Mouse (Mus musculus) heart, embryonic 11.5 days (tissue): ENCODE data around the gene Cnot6. TPM values are rescaled to one million over a fixed set of nuclear protein-coding genes. Genes with fewer than 3 reads are reported as not detected.
A peak's percentile ranks its signal among the peaks of the same experiment; 100 is the strongest.

ENCODE experiments used
- ATAC-seq: fragments of 200-750 bp; cut with Nextera tagmentation; replicated peaks from 2 replicates; pipeline ENCODE4 v1.8.0; 2017; ENCODE audit warnings: moderate library complexity; ENCODE audit not compliant: insufficient number of reproducible peaks, low FRiP score, low TSS enrichment
- H3K27ac ChIP-seq: fragments of 300-500 bp; sonication (generic); 2 replicates; pipeline ENCODE4 v1.5.1; 2014; ENCODE audit warnings: mild to moderate bottlenecking, low read depth, low read length
- H3K27me3 ChIP-seq: fragments of 300-500 bp; sonication (generic); 2 replicates; pipeline ENCODE4 v1.6.1; 2014; ENCODE audit warnings: mild to moderate bottlenecking, low read length, mixed read lengths; ENCODE audit not compliant: control insufficient read depth, insufficient read depth
- H3K36me3 ChIP-seq: fragments of 300-500 bp; sonication (generic); 2 replicates; pipeline ENCODE4 v1.6.1; 2014; ENCODE audit warnings: mild to moderate bottlenecking, low read length, moderate library complexity, mixed read lengths; ENCODE audit not compliant: control insufficient read depth, insufficient read depth
- H3K4me1 ChIP-seq: fragments of 300-500 bp; sonication (generic); 2 replicates; pipeline ENCODE4 v1.6.1; 2014; ENCODE audit warnings: low read length; ENCODE audit not compliant: control insufficient read depth, insufficient read depth
- H3K4me2 ChIP-seq: fragments of 300-500 bp; sonication (generic); 2 replicates; pipeline ENCODE4 v1.6.1; 2014; ENCODE audit warnings: mild to moderate bottlenecking, moderate library complexity
- H3K4me3 ChIP-seq: fragments of 300-500 bp; sonication (generic); 2 replicates; pipeline ENCODE4 v1.5.1; 2014; ENCODE audit warnings: low read depth, low read length
- H3K9ac ChIP-seq: fragments of 300-500 bp; sonication (generic); 2 replicates; pipeline ENCODE4 v1.6.1; 2014; ENCODE audit warnings: mild to moderate bottlenecking, low read depth, low read length, moderate library complexity
- H3K9me3 ChIP-seq: fragments of 300-500 bp; sonication (generic); replicated peaks from 2 replicates; pipeline ENCODE4 v1.6.1; 2016; ENCODE audit warnings: low read length; ENCODE audit not compliant: control insufficient read depth
- WGBS: fragments of 180-500 bp; shearing (Covaris S2); extraction: QIAGEN DNeasy Blood & Tissue Kit; methylation state at CpG from one replicate; pipeline ENCODE4 v1.1.7; 2014; ENCODE audit not compliant: insufficient replicate concordance; 5-methylcytosine and 5-hydroxymethylcytosine counted together
- polyA plus RNA-seq: library from polyadenylated mRNA; unstranded; fragments of >200 nt; fragmentation: Nextera tagmentation; extraction: Ambion mirVana; gene quantifications from 2 replicates; pipeline ENCODE4 v1.2.1, GENCODE M21; 2014

Cnot6 gene
- polyA plus RNA-seq, 1 experiment from 2014 or later, result 38.7 TPM

- Histone ChIP-seq H3K4me3 (no peak overlapping the region), H3K4me1 (peaks cover 29% of the 10 kb centered on the region), H3K27ac (no peak overlapping the region), H3K36me3 (no peaks in the 10 kb centered on the region), H3K4me2 (no peak overlapping the region), H3K9ac (no peak overlapping the region), H3K27me3 (no peaks in the 10 kb centered on the region), H3K9me3 (no peaks in the 10 kb centered on the region)
- ATAC-seq, result no peak
- WGBS, result 91% methylated on average over 5 of the region's 5 CpGs
Measured at GRCm38 (mm10) chr11:49654651-49655050, 57.9 kb downstream of the Cnot6 start.

GRCm38 (mm10) chr11:49653079-49653408, 59.5 kb downstream of the Cnot6 start:
- WGBS, result 33% methylated on average over 11 of the region's 11 CpGs
- no peaks in the 10 kb centered on the region for H3K27me3 ChIP-seq
- ATAC-seq, result peak; percentile 22; the same call in 1 of the 2 replicates
- no peak overlapping the region for H3K27ac ChIP-seq
- H3K36me3 ChIP-seq, result no peaks in the 10 kb centered on the region
- H3K9me3 ChIP-seq, result no peaks in the 10 kb centered on the region
- peak overlapping the region; percentile 58 for H3K4me2 ChIP-seq
- peak overlapping the region; percentile 19; the same call in 1 of the 2 replicates for H3K4me3 ChIP-seq
- peaks cover 16% of the 10 kb centered on the region for H3K4me1 ChIP-seq
- peak overlapping the region; percentile 22; the same call in 1 of the 2 replicates for H3K9ac ChIP-seq

GRCm38 (mm10) chr11:49652401-49653078, 60.0 kb downstream of the Cnot6 start:
- H3K9ac ChIP-seq, result peak overlapping the region; percentile 28; the same call in 1 of the 2 replicates
- H3K9me3 ChIP-seq, result no peaks in the 10 kb centered on the region
- H3K4me1 ChIP-seq, result peaks cover 11% of the 10 kb centered on the region
- peak overlapping the region; percentile 58 for H3K4me2 ChIP-seq
- no peaks in the 10 kb centered on the region for H3K36me3 ChIP-seq
- ATAC-seq, result no peak; the same call in 1 of the 2 replicates
- H3K27ac ChIP-seq, result peak overlapping the region; percentile 80; the same call in 1 of the 2 replicates
- H3K4me3 ChIP-seq, result peak overlapping the region; percentile 19; the same call in 1 of the 2 replicates
- 21% methylated on average over 19 of the region's 19 CpGs for WGBS
- no peaks in the 10 kb centered on the region for H3K27me3 ChIP-seq

GRCm38 (mm10) chr11:49651762-49652322, 60.7 kb downstream of the Cnot6 start:
- no peak overlapping the region; the same call in 1 of the 2 replicates for H3K4me3 ChIP-seq
- WGBS, result 75% methylated on average over 10 of the region's 10 CpGs
- H3K9ac ChIP-seq, result peak overlapping the region; percentile 52; the same call in 1 of the 2 replicates
- no peaks in the 10 kb centered on the region for H3K27me3 ChIP-seq
- no peak for ATAC-seq
- peak overlapping the region; percentile 80 for H3K27ac ChIP-seq
- H3K9me3 ChIP-seq, result no peaks in the 10 kb centered on the region
- peaks cover 11% of the 10 kb centered on the region for H3K4me1 ChIP-seq
- no peaks in the 10 kb centered on the region for H3K36me3 ChIP-seq
- H3K4me2 ChIP-seq, result no peak overlapping the region; the same call in 1 of the 2 replicates

- no peak overlapping the region; the same call in 1 of the 2 replicates for H3K4me3 ChIP-seq
- ATAC-seq, result peak; percentile 76
- no peaks in the 10 kb centered on the region for H3K27me3 ChIP-seq
- WGBS, result 63% methylated on average over 16 of the region's 16 CpGs
- peak overlapping the region; percentile 41 for H3K4me2 ChIP-seq
- H3K9ac ChIP-seq, result peak overlapping the region; percentile 52
- no peaks in the 10 kb centered on the region for H3K9me3 ChIP-seq
- H3K27ac ChIP-seq, result peak overlapping the region; percentile 80
- no peaks in the 10 kb centered on the region for H3K36me3 ChIP-seq
- peaks cover 13% of the 10 kb centered on the region for H3K4me1 ChIP-seq
Measured at GRCm38 (mm10) chr11:49650994-49651761, 61.3 kb downstream of the Cnot6 start.

- H3K27ac ChIP-seq, result peak overlapping the region; percentile 80
- no peaks in the 10 kb centered on the region for H3K27me3 ChIP-seq
- H3K4me1 ChIP-seq, result peaks cover 13% of the 10 kb centered on the region
- peak overlapping the region; percentile 41; the same call in 1 of the 2 replicates for H3K4me2 ChIP-seq
- no peak for ATAC-seq
- 50% methylated on average over 18 of the region's 18 CpGs for WGBS
- no peaks in the 10 kb centered on the region for H3K9me3 ChIP-seq
- peak overlapping the region; percentile 52 for H3K9ac ChIP-seq
- no peaks in the 10 kb centered on the region for H3K36me3 ChIP-seq
- H3K4me3 ChIP-seq, result no peak overlapping the region
Measured at GRCm38 (mm10) chr11:49650113-49650993, 62.2 kb downstream of the Cnot6 start.

- H3K4me3 ChIP-seq, result no peak overlapping the region
- H3K9ac ChIP-seq, result no peak overlapping the region
- H3K4me1 ChIP-seq, result peaks cover 4% of the 10 kb centered on the region
- no peaks in the 10 kb centered on the region for H3K9me3 ChIP-seq
- no peaks in the 10 kb centered on the region for H3K27me3 ChIP-seq
- ATAC-seq, result no peak
- WGBS, result 50% methylated on average over 8 of the region's 8 CpGs
- H3K36me3 ChIP-seq, result no peaks in the 10 kb centered on the region
- H3K27ac ChIP-seq, result no peak overlapping the region
- H3K4me2 ChIP-seq, result no peak overlapping the region
Measured at GRCm38 (mm10) chr11:49645677-49646076, 66.8 kb downstream of the Cnot6 start.

- no peak overlapping the region for H3K4me3 ChIP-seq
- H3K9me3 ChIP-seq, result no peaks in the 10 kb centered on the region
- WGBS, result 6% methylated on average over 11 of the region's 11 CpGs
- H3K36me3 ChIP-seq, result no peaks in the 10 kb centered on the region
- H3K4me1 ChIP-seq, result peaks cover 10% of the 10 kb centered on the region
- peaks cover 49% of the 10 kb centered on the region for H3K27me3 ChIP-seq
- peak overlapping the region; percentile 45 for H3K4me2 ChIP-seq
- H3K27ac ChIP-seq, result no peak overlapping the region
- H3K9ac ChIP-seq, result no peak overlapping the region
- no peak for ATAC-seq
Measured at GRCm38 (mm10) chr11:49636449-49636848, 76.1 kb downstream of the Cnot6 start.
